8 mouse cellular contexts compared by ENCODE assay signal in genomic region chr14:104146841-104147240, GRCm38 (mm10).
DNase-seq lines count a peak whose midpoint lies in the region; ATAC-seq and TF ChIP-seq lines count a peak whose summit lies in the region.
"Had no signal": no experiment of that assay in that cellular context is flagged by ENCODE, and none has a peak within 500 bp of the region (broad histone marks: within the 10 kb centered on the region; RNA-seq: fewer than 3 reads in every experiment).

No protein-coding gene starts in this region.

- no peak for ATAC-seq in forebrain, postnatal 0 days

- no peaks in the 10 kb centered on the region for H3K79me2 ChIP-seq in CH12.LX (replicated peaks; ENCODE audit: control insufficient read depth, extremely low read depth, insufficient read depth, poor library complexity, severe bottlenecking)

- H3K9me3 ChIP-seq in CH12.LX (replicated peaks; ENCODE audit: low read length) (no peaks in the 10 kb centered on the region), ES-E14 (ENCODE audit: control insufficient read depth, insufficient read depth, low read depth, low read length) (no peaks in the 10 kb centered on the region)
- no peaks in the 10 kb centered on the region for H3K9me3 ChIP-seq in forebrain, postnatal 0 days (ENCODE audit: low read length)
- H3K9me3 ChIP-seq: heart, embryonic 15.5 days had no signal

- no peak for DNase-seq in kidney, adult 2 months
- DNase-seq in kidney, adult 9 months, result no peak
- DNase-seq in CH12.LX (ENCODE audit: extremely low read depth) (peak; percentile 30), ES-E14 (ENCODE audit: low read depth, low spot score) (peak; percentile 13)
- peak; percentile 5 for DNase-seq in forebrain, postnatal 0 days
- no peak for DNase-seq in T-cell, adult 2 months (ENCODE audit: low spot score)
- DNase-seq in urinary bladder, postnatal 14 days (ENCODE audit: low spot score), result no peak

- in situ Hi-C loops in CH12.LX (cut with MboI; ENCODE audit: low pct_ligation_motif_present, low pct_unique_long_range_greater_than_20kb, low sequenced_read_pairs) (no loop called here), ES-E14 (cut with MboI; ENCODE audit: low sequenced_read_pairs in 2 of 2, unreplicated experiment in 2 of 2) (no loop called here)

- TF ChIP-seq CTCF in kidney, adult 2 months (conservative IDR thresholded peaks at IDR 0.05; ENCODE audit: insufficient read depth, insufficient read length, low read depth, low read length), result 0 out of 2 replicates have a peak, but pooled peaks have one; percentile 28
- peak; percentile 37 to 74; a peak in 3 of 4 replicates for TF ChIP-seq CTCF in CH12.LX (conservative IDR thresholded peaks at IDR 0.05 in 1 of 2, IDR thresholded peaks at IDR 0.05 in 1 of 2; ENCODE audit: low read depth in 2 of 2, low read length in 2 of 2)
- peak; percentile 49 for TF ChIP-seq CTCF in forebrain, postnatal 0 days (IDR thresholded peaks at IDR 0.05; ENCODE audit: low read depth)

- no peaks in the 10 kb centered on the region for H3K4me1 ChIP-seq in kidney, adult 2 months (ENCODE audit: control insufficient read depth, insufficient read depth, low read length)
- H3K4me1 ChIP-seq in CH12.LX (ENCODE audit: control insufficient read depth in 1 of 2, insufficient read depth in 2 of 2) (no peaks in the 10 kb centered on the region), ES-E14 (ENCODE audit: control insufficient read depth in 2 of 2, insufficient read depth in 2 of 2, low read length in 2 of 2, poor library complexity in 1 of 2) (no peaks in the 10 kb centered on the region)
- no peaks in the 10 kb centered on the region for H3K4me1 ChIP-seq in forebrain, postnatal 0 days (ENCODE audit: insufficient read depth)
- H3K4me1 ChIP-seq: heart, embryonic 15.5 days had no signal

- TF ChIP-seq POLR2A in kidney, adult 2 months (IDR thresholded peaks at IDR 0.05; ENCODE audit: low read depth, low read length), result no peak
- no peak for TF ChIP-seq POLR2A in CH12.LX (IDR thresholded peaks at IDR 0.05; ENCODE audit: low read depth, low read length)

- dilution Hi-C loops in CH12.LX (cut with MboI; ENCODE audit: extremely low pct_ligation_motif_present, extremely low pct_unique_long_range_greater_than_20kb, low sequenced_read_pairs), result no loop called here

- H3K27me3 ChIP-seq in kidney, adult 2 months (replicated peaks; ENCODE audit: control insufficient read depth, insufficient read depth, low read length), result no peaks in the 10 kb centered on the region
- no peaks in the 10 kb centered on the region for H3K27me3 ChIP-seq in CH12.LX (replicated peaks)
- no peaks in the 10 kb centered on the region for H3K27me3 ChIP-seq in forebrain, postnatal 0 days (ENCODE audit: insufficient read depth, low read length)
- H3K27me3 ChIP-seq: heart, embryonic 15.5 days had no signal

- 57% methylated on average over 5 of the region's 5 CpGs for WGBS in kidney, adult 2 months
- WGBS in forebrain, postnatal 0 days, result 48% methylated on average over 5 of the region's 5 CpGs

- H3K9ac ChIP-seq in CH12.LX (ENCODE audit: insufficient read depth, low read depth) (no peak overlapping the region), ES-E14 (ENCODE audit: insufficient read depth, low read depth, low read length, poor library complexity, severe bottlenecking) (no peak overlapping the region)
- no peak overlapping the region for H3K9ac ChIP-seq in forebrain, postnatal 0 days
- H3K9ac ChIP-seq: heart, embryonic 15.5 days had no signal

- no peak for TF ChIP-seq EP300 in CH12.LX (IDR thresholded peaks at IDR 0.05; ENCODE audit: low read length)

- no peaks in the 10 kb centered on the region for H3K36me3 ChIP-seq in kidney, adult 2 months (ENCODE audit: control insufficient read depth, insufficient read depth, low read length)
- H3K36me3 ChIP-seq in CH12.LX (replicated peaks in 1 of 2; ENCODE audit: control insufficient read depth in 1 of 2, insufficient read depth in 1 of 2, low read length in 1 of 2) (no peaks in the 10 kb centered on the region), ES-E14 (ENCODE audit: control insufficient read depth, insufficient read depth, low read length, poor library complexity, severe bottlenecking) (no peaks in the 10 kb centered on the region)
- H3K36me3 ChIP-seq in forebrain, postnatal 0 days (ENCODE audit: insufficient read depth), result no peaks in the 10 kb centered on the region
- H3K36me3 ChIP-seq: heart, embryonic 15.5 days had no signal

- peak; percentile 70 for TF ChIP-seq RAD21 in CH12.LX (IDR thresholded peaks at IDR 0.05; ENCODE audit: low read depth, low read length)

- no peak overlapping the region for H3K4me3 ChIP-seq in kidney, adult 2 months (ENCODE audit: insufficient read depth, low read depth, low read length)
- no peak overlapping the region for H3K4me3 ChIP-seq in CH12.LX (replicated peaks in 1 of 3; ENCODE audit: low read depth in 2 of 3, low read length in 2 of 3, poor library complexity in 1 of 3)
- H3K4me3 ChIP-seq in ES-E14 (ENCODE audit: insufficient read depth in 1 of 2, low read depth in 1 of 2, low read length in 2 of 2, poor library complexity in 1 of 2, severe bottlenecking in 1 of 2), result no peak overlapping the region
- H3K4me3 ChIP-seq in forebrain, postnatal 0 days (ENCODE audit: low read depth, low read length), result no peak overlapping the region
- H3K4me3 ChIP-seq: heart, embryonic 15.5 days had no signal

- no peak overlapping the region for H3K27ac ChIP-seq in kidney, adult 2 months (ENCODE audit: insufficient read depth, low read depth, low read length)
- H3K27ac ChIP-seq in CH12.LX (ENCODE audit: insufficient read depth, low read depth) (no peak overlapping the region), ES-E14 (ENCODE audit: insufficient read depth, low read depth, low read length, poor library complexity, severe bottlenecking) (no peak overlapping the region)
- no peak overlapping the region for H3K27ac ChIP-seq in forebrain, postnatal 0 days (ENCODE audit: low read depth, low read length)
- H3K27ac ChIP-seq: heart, embryonic 15.5 days had no signal

- no peak overlapping the region for H3K4me2 ChIP-seq in CH12.LX (ENCODE audit: insufficient read depth, low read depth, poor library complexity, severe bottlenecking)
- no peak overlapping the region for H3K4me2 ChIP-seq in forebrain, postnatal 0 days (ENCODE audit: low read depth)
- H3K4me2 ChIP-seq: heart, embryonic 15.5 days had no signal

TF ChIP-seq in CH12.LX, 34 proteins besides CTCF, POLR2A, EP300 and RAD21:
- no peak for TF ChIP-seq ETS1 (conservative IDR thresholded peaks at IDR 0.05; ENCODE audit: low read depth, low read length)
- TF ChIP-seq SMC3 (IDR thresholded peaks at IDR 0.05; ENCODE audit: low read depth, low read length), result peak; percentile 73
- TF ChIP-seq ZC3H11A (IDR thresholded peaks at IDR 0.05; ENCODE audit: low read depth, low read length), result 0 out of 2 replicates have a peak, but pooled peaks have one; percentile 9

TF ChIP-seq in ES-E14, 5 proteins besides CTCF, POLR2A, EP300 and RAD21:
- TF ChIP-seq HCFC1 (IDR thresholded peaks at IDR 0.05; ENCODE audit: borderline replicate concordance, insufficient read depth, low read length), result no peak
- TF ChIP-seq MAFK (IDR thresholded peaks at IDR 0.05; ENCODE audit: insufficient read depth, low read depth, low read length), result no peak
TF ChIP-seq in ES-E14: peak in this region for 0.

Comparison
In these comparisons a context has a peak if more than half of its experiments do, and no peak if none do; other contexts are left out.
1. DNase-seq: peak in CH12.LX (single experiment), ES-E14 (single experiment) and forebrain, postnatal 0 days (single experiment); none in kidney, adult 2 months (single experiment), kidney, adult 9 months (single experiment), T-cell, adult 2 months (single experiment) and urinary bladder, postnatal 14 days (single experiment).
2. Peak in every context shown above with its lines, with median percentiles within 50 percentile points of each other: CTCF ChIP-seq.